ENCODE assay signal across 8 mouse cellular contexts in genomic region chr4:49631319-49632138, GRCm38 (mm10). TPM values are rescaled to one million over a fixed set of nuclear protein-coding genes. Genes with fewer than 3 reads are reported as not detected.
DNase-seq lines count a peak whose midpoint lies in the region; ATAC-seq lines count a peak whose summit lies in the region.

Gene Rnf20, plus strand, starts transcription at chr4:49632006.

- no peaks in the 10 kb centered on the region for H3K9me3 ChIP-seq in hindbrain, embryonic 15.5 days

- H3K27ac ChIP-seq in hindbrain, embryonic 15.5 days (replicated peaks), result peak within 1 kb of the TSS; percentile 89

- peak; percentile 81 for DNase-seq in WW6 (ENCODE audit: low read depth, low spot score)
- peak; percentile 95 for DNase-seq in cerebellum, postnatal 36 days
- DNase-seq in frontal cortex, postnatal 36 days (ENCODE audit: low spot score in 2 of 2), result peak; percentile 97 to 98
- DNase-seq in left cerebral cortex, adult 11 months (ENCODE audit: low spot score), result peak; percentile 93
- peak; percentile 97 for DNase-seq in lung, postnatal 4 days
- DNase-seq in right cerebral cortex, adult 2 months (ENCODE audit: low spot score in 2 of 2), result peak; percentile 96 to 97
- DNase-seq in urinary bladder, postnatal 14 days (ENCODE audit: low spot score), result peak; percentile 96

- H3K4me3 ChIP-seq in hindbrain, embryonic 15.5 days, result peak within 1 kb of the TSS; percentile 90

- H3K4me1 ChIP-seq in hindbrain, embryonic 15.5 days (replicated peaks), result peaks cover 27% of the 10 kb centered on the region

- WGBS in hindbrain, embryonic 15.5 days, result 3% methylated on average over 37 of the region's 37 CpGs

- peaks cover 22% of the 10 kb centered on the region; the same call in 1 of the 2 replicates for H3K36me3 ChIP-seq in hindbrain, embryonic 15.5 days

- H3K27me3 ChIP-seq in hindbrain, embryonic 15.5 days, result no peaks in the 10 kb centered on the region

- peak; percentile 97 for ATAC-seq in hindbrain, embryonic 15.5 days (ENCODE audit: low FRiP score, low read depth)

- H3K4me2 ChIP-seq in hindbrain, embryonic 15.5 days, result peak within 1 kb of the TSS; percentile 87

- H3K9ac ChIP-seq in hindbrain, embryonic 15.5 days, result peak within 1 kb of the TSS; percentile 80

RNA-seq across cellular contexts. Expression of gene Rnf20, which starts in this region (rescaled TPM):
- 49.2 and 49.8 TPM in 2 replicates for polyA plus RNA-seq in hindbrain, embryonic 15.5 days (2015; fragmentation: Nextera tagmentation; extraction: Ambion mirVana)

Comparison
In these comparisons a context has a peak if more than half of its experiments do, and no peak if none do; other contexts are left out.
1. Peak in every context shown above with its lines: DNase-seq, ATAC-seq, H3K4me3 ChIP-seq and H3K27ac ChIP-seq.